Mouse (Mus musculus) MEL (cell line): ENCODE measurements at regions not wholly inside any gene's neighbourhood (a gene's known extent, or its start where the extent isn't known, plus 50 kb on each side); places are given as distances from the start of the nearest gene placed in this dataset.

Experiments
- CHD1 ChIP-seq: IDR thresholded peaks from 2 replicates; pipeline ENCODE4 v1.6.1; 2012; ENCODE audit warnings: low read depth, mild to moderate bottlenecking, inconsistent platforms, low read length, improper control_type of control experiment
- CTCF ChIP-seq, 3 experiments: IDR thresholded peaks in 2 of 3; conservative IDR thresholded peaks in 1 of 3; 2 replicates each; pipeline ENCODE4 v1.5.1; 2011 to 2012; ENCODE audit warnings: low read length in 3 of 3, low read depth in 2 of 3, mild to moderate bottlenecking in 2 of 3, improper control_type of control experiment in 1 of 3, inconsistent platforms in 1 of 3, mixed read lengths in 1 of 3, moderate library complexity in 1 of 3; ENCODE audit not compliant: control insufficient read depth in 1 of 3, insufficient read depth in 1 of 3, poor library complexity in 1 of 3, severe bottlenecking in 1 of 3
- EP300 ChIP-seq, 2 experiments: IDR thresholded peaks; 2 replicates each; pipeline ENCODE4 v1.6.1; 2011; ENCODE audit warnings: improper control_type of control experiment in 2 of 2, low read length in 2 of 2, low read depth in 1 of 2, mild to moderate bottlenecking in 1 of 2
- GABPA ChIP-seq: IDR thresholded peaks from 2 replicates; pipeline ENCODE4 v1.6.1; 2012; ENCODE audit warnings: low read depth, mild to moderate bottlenecking, inconsistent platforms, low read length, improper control_type of control experiment, moderate library complexity
- SMC3 ChIP-seq: IDR thresholded peaks from 2 replicates; pipeline ENCODE4 v1.6.1; 2011; ENCODE audit warnings: low read depth, low read length, improper control_type of control experiment

DNA sequence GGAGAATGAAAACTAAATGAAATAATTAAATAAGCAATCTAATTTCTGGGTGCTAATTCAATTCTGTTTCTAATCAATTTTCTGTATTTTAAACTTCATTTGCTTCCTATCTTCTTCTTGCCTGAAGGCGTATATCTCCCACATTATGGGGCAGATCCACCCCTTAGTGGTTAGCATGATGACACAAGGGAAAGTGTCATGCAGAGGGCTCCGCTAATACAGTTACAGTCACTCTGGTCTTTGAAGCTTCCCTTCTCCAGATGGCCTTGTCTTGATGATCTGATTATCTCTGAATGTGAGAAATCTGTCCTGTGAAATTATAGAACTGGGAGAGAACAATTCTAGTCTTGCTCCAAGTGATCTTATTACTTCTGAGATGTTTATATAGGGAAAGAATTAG lies 219.1 kb downstream of the Gm11146 start:
- TF ChIP-seq SMC3 (no peak), GABPA (no peak), CTCF (IDR thresholded peaks at IDR 0.05 in 2 of 3, conservative IDR thresholded peaks at IDR 0.05 in 1 of 3; ENCODE audit: control insufficient read depth in 1 of 3, insufficient read depth in 1 of 3, low read depth in 2 of 3, low read length in 3 of 3, poor library complexity in 1 of 3, severe bottlenecking in 1 of 3) (no peak), EP300 (IDR thresholded peaks at IDR 0.05; ENCODE audit: low read depth in 1 of 2, low read length in 2 of 2) (no peak), CHD1 (no peak)
